Mouse (Mus musculus) myocyte (in vitro differentiated cells): ENCODE measurements around the gene Gadd45gip1.

Experiments used
- CEBPB ChIP-seq: IDR thresholded peaks from 2 replicates; pipeline ENCODE4 v1.6.1; 2011; ENCODE audit warnings: mild to moderate bottlenecking, moderate library complexity; ENCODE audit not compliant: poor library complexity, insufficient read depth, severe bottlenecking
- E2F4 ChIP-seq: IDR thresholded peaks from one replicate; pipeline ENCODE4 v1.6.1; 2011; ENCODE audit warnings: mild to moderate bottlenecking, control low read depth, moderate library complexity; ENCODE audit not compliant: insufficient read depth
- MAX ChIP-seq: IDR thresholded peaks from one replicate; pipeline ENCODE4 v1.6.1; 2011; ENCODE audit warnings: low read depth, mild to moderate bottlenecking, control low read depth
- MYOD1 ChIP-seq, 3 experiments: IDR thresholded peaks; one replicate each; pipeline ENCODE4 v1.6.1; 2011; ENCODE audit warnings: control low read depth in 2 of 3, low read depth in 2 of 3, mild to moderate bottlenecking in 2 of 3, moderate library complexity in 1 of 3; ENCODE audit not compliant: insufficient read length in 2 of 3, control insufficient read depth in 1 of 3
- MYOG ChIP-seq, 3 experiments: IDR thresholded peaks; one replicate each; pipeline ENCODE4 v1.6.1; 2011; ENCODE audit warnings: control low read depth in 2 of 3, low read depth in 2 of 3, mild to moderate bottlenecking in 2 of 3; ENCODE audit not compliant: insufficient read length in 2 of 3, control insufficient read depth in 1 of 3, insufficient read depth in 1 of 3
- POLR2A ChIP-seq: IDR thresholded peaks from one replicate; pipeline ENCODE4 v1.6.1; 2011; ENCODE audit warnings: low read depth, mild to moderate bottlenecking, control low read depth, moderate library complexity; ENCODE audit not compliant: insufficient read length
- POLR2AphosphoS2 ChIP-seq: IDR thresholded peaks from one replicate; pipeline ENCODE4 v1.6.1; 2011; ENCODE audit warnings: low read depth, control low read depth; ENCODE audit not compliant: insufficient read length
- SRF ChIP-seq: IDR thresholded peaks from one replicate; pipeline ENCODE4 v1.6.1; 2011; ENCODE audit warnings: low read depth; ENCODE audit not compliant: control insufficient read depth, insufficient read length
- TCF12 ChIP-seq: IDR thresholded peaks from one replicate; pipeline ENCODE4 v1.6.1; 2011; ENCODE audit warnings: mild to moderate bottlenecking, control low read depth; ENCODE audit not compliant: poor library complexity, insufficient read depth, severe bottlenecking
- TCF3 ChIP-seq: IDR thresholded peaks from one replicate; pipeline ENCODE4 v1.6.1; 2011; ENCODE audit warnings: low read depth, control low read depth; ENCODE audit not compliant: insufficient read length
- USF1 ChIP-seq: IDR thresholded peaks from one replicate; pipeline ENCODE4 v1.6.1; 2011; ENCODE audit warnings: low read depth, mild to moderate bottlenecking, control low read depth, moderate library complexity

- no peak for TF ChIP-seq POLR2AphosphoS2
- TF ChIP-seq POLR2A = no peak
- TF ChIP-seq TCF12 = no peak
- TF ChIP-seq CEBPB = no peak
- TF ChIP-seq USF1 = no peak
- no peak for TF ChIP-seq MYOG (IDR thresholded peaks at IDR 0.05; ENCODE audit: control insufficient read depth in 1 of 3, insufficient read depth in 1 of 3, insufficient read length in 2 of 3, low read depth in 2 of 3)
- TF ChIP-seq MAX = no peak
- no peak for TF ChIP-seq SRF
- no peak for TF ChIP-seq E2F4
- TF ChIP-seq MYOD1 (IDR thresholded peaks at IDR 0.05; ENCODE audit: control insufficient read depth in 1 of 3, insufficient read length in 2 of 3, low read depth in 2 of 3) = no peak
- TF ChIP-seq TCF3 = no peak
These were observed 8.6 kb upstream of the Gadd45gip1 start, which contains the start of gene Dand5 for GRCm38 (mm10) chr8:84822723-84823122.
